Mouse (Mus musculus): ENCODE measurements around the gene Mef2d.

Gene Mef2d

DNA sequence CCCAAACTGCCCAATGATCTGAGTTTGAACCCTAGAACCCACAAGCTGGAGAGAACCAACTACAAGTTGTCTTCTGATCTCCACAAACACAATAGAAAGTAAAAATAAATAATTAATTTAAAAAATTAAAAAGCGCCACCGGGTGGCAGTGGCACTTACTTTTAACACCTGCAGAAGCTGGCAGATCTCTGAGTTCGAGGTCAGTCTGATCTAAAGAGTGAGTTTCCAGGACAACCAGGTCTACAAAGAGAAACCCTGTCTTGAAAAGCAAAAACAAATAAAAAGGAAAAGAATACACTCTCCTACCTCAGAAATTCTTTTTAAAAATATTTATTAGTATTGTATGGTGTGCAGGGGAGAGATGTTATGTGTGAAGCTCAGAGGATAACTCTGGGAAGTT is 4.4 kb upstream of the Mef2d start:
- DNase-seq (ENCODE audit: low spot score): no peak

DNA sequence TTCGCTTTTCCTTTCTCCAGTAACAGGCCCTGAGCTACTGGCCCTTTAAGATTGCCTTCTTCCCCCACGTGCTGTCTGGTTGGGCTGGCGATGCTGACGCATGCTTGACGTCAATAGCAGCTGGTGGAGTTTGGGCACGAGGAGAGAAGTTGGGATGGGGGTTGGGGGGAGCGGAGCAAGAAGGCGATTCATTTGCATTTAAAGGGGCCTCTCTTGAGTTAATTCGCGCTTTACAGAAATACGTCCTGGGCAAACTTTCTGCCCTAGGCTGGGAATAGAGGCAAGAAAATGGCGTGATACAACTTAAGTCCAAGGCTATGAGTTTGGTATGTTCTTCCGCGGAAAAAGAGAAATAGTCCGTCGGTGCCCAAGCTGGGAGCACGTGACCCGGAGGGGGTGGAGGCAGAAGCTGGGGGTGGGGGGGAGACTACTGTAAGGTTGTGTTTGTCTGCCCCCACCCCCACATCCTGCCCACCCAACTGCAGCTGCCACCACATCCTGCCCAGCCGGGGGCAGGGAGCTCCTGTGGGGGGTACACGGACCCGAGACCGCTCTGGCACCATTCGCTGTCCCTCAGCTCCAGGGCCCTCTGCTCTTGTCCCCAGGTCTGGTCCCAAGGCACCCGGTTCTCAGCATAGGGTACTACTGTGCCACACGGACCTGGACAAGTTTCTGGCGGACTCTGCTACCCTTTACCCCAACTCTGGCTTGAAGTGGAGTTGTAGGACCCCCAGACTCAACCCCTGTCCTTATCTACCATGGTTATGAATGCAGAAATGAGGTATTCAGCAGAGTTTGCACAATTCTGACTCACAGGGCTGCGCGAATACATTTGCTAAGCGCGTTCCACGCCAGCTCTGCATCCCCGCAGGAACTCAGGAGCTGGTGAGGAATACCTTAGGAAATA is 3.6 kb upstream of the Mef2d start:
- peak; percentile 82 for DNase-seq (ENCODE audit: low spot score)

DNA sequence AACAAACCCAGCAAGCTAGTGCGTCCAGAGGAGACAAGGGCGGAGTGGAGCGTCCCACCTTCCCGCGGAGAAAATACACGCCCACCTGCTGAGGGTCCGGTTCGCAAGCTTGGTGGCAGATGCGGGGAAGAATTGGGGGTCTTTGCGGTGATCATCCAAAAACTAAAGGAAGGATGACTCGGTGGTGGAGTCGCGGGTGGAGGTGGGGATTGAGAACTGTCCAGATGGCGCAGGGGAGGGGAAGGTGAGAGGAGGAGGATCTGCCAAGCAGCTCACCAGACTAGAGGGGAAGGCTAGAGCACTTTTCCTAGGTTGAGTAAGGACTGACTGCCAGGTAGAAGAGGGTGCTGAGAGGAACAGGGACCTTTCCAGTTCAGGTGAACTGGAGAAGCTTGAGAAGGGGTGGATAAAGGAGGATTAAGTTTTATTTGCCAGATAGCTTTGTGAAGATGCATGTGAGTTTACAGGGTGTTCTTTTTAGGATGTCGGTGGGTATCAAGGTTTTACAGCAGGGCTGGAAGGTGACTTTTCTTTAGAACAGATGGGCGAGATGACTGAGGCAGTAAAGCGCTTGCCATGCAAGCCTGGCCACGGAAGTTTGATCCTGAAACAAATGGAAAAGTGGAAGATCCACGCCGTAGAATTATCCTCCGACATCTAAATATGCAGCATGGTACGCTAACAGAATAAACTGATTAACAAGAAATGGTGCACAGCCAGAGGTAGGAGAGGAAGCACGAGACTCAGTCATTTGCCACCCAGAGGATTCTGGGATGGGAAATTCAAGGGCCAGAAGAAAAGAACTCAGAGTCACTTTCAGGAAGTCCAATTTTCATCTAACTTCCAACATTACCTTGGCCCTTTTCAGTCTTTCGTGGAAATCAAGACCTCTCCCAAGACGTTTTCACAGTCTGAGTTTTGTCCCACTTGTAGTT is 2.7 kb upstream of the Mef2d start:
- DNase-seq (ENCODE audit: low spot score): no peak

DNA sequence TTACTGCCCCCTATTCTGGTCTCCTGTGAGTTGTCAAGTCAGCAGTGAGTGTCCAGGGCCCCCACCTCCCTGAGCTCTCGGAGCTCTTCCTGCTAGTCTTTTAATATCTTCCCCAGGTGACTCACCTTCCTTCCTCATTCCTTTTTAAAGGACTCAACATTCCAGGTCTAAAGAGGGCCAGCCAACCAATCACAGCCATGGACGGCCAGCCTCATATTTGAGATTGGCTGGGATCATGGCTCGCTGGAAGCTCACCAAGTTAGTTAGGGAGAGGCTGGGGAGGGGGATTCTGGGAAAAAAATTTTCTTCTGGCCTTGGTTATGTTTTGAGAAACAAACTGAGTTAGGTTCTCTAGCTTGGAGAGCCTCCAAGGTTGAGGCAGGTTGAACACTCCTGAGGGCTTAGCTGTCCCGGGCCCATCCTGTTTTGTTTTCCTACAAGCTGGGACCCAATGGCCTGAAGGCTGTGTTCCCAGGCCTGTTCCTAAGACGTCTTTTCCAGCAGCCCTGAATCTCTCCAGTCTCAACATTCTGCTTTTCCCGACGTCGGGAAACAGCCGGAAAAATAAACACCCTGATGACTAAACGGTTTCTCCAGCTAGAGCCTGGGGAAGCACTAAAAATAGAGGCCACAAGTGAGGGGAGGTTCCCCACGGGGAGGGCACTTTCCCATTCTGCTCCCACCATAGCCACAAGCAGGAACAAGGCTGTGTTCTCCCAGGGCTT is 1.8 kb upstream of the Mef2d start:
- DNase-seq (ENCODE audit: low spot score): no peak

DNA sequence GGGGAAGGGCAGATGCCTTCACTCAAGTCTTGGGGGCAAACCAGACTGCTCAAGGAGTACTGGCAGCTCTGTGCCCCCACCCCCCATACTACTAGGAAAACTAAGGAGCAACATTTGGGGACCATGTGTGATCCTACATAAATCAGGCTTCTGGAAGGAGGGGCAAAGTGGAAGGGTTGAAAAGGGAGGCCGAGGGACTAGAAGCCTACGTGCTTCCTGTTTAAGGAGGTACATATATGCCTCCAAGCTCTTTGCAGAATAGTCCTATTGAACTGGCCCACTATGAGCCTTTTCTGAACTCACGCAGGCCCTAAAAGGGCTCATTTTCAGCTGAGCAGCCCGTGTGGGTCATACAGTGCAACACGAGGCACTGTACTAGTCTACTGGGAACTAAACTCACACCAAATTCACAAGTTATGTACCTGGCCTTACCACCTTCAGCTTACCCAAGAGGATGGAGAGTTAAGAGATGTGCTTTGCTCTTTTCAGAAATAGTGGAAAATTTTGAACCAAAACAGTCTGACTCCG is 1.2 kb upstream of the Mef2d start:
- no peak for DNase-seq (ENCODE audit: low spot score)

DNA sequence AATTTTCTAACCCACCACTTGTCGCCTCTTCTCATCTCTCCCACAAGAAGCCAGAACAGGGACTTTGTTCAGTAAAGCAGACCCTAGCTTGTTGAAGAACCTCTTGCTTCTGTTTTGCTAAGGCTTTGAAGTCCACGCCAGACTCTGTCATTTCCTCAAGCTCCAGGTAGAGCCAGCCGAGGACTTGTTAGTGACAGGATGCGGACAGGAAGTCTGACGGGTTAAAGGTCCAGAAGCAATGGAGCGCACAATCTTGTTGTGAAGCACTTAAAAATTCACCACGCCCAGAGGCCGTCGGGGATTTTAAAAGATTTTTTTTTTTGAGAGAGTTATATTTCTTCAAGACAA is 759 bp upstream of the Mef2d start:
- DNase-seq (ENCODE audit: low spot score): no peak

DNA sequence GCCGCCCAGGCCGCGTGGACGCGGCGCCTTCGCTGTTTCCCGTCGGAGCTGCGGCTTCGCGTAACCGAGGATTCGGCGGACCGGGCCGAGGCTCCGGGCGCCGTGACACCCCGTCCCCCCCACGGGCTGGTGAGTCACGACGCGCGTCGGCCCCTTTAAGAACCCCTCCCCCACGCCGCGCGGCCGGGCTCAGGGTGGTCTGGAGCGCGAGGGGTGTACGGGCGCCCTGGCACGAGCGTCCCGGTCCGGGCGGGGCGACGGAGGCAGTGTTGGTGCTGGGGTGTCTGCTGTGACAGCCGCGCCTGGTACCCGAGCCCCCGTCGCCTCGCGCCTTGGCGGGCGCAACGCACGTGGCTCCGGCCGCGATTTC is 359 bp downstream of the Mef2d start:
- DNase-seq (ENCODE audit: low spot score): no peak

DNA sequence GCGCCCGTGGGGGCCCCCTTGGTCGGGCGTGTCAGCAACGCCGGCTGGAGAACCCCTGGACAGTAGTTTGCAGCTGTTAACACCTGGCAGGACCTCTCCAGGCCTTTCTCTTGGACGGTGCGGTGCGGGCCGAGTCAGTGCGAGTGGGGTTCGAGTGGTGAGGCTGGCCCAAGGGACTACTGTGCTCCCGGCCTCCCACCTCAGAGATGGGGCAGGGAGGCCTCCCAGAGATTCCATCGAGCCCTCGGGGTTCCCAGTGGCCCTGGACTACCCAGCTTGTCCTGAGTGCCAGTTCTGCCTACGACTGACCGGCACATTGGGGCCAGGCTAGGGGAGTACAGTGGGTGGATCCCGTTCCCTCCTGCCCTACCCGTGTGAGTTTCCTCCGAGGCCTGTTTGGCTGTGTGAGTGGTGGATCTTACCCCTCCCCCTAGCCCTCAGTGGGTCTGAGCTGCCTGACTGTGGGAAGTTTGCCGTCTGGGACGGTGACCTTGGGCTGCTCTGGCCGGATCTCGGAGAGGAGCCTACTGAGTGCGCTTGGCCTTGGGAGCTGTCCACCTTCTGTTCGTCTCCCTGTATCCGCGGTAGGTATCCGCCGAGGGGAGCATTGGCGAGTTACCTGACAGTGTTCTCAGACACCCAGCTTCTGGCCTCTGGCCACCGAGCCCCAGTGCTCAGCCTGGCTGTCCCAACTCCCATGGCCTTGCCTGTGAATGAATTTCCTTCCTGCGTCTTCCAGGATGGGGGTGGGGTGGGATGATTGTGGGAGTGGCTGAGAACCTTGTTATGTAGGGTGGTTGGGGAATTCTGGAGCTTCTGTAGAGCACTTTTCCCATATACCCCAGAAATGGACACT is 972 bp downstream of the Mef2d start:
- no peak for DNase-seq (ENCODE audit: low spot score)

DNA sequence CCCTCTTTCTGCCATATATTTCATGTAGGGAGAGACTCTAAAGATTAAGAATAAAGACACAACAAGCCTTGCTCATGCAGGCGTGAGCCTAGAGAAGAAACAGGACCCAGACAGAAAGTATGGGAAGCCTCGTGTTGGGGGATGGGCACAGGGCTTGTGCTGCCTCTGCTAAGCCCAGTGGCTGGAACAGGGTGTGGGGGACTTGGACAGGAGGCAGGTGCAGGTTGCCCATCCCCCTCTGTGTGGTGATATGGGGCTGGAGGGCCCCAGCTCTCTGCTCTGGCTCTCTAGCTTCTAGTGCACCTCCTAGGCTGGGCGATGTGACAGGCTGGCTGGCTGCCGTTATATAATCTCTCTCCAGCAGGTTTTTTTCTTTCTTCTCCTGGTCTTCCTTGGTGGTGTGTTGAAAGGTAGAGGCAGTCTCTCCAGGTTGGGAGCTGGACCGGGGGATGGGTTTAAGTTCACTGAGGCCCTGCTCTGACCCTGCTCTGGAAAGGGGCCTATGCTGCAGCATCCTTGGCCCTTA is 1.9 kb downstream of the Mef2d start:
- DNase-seq (ENCODE audit: low spot score): no peak

DNA sequence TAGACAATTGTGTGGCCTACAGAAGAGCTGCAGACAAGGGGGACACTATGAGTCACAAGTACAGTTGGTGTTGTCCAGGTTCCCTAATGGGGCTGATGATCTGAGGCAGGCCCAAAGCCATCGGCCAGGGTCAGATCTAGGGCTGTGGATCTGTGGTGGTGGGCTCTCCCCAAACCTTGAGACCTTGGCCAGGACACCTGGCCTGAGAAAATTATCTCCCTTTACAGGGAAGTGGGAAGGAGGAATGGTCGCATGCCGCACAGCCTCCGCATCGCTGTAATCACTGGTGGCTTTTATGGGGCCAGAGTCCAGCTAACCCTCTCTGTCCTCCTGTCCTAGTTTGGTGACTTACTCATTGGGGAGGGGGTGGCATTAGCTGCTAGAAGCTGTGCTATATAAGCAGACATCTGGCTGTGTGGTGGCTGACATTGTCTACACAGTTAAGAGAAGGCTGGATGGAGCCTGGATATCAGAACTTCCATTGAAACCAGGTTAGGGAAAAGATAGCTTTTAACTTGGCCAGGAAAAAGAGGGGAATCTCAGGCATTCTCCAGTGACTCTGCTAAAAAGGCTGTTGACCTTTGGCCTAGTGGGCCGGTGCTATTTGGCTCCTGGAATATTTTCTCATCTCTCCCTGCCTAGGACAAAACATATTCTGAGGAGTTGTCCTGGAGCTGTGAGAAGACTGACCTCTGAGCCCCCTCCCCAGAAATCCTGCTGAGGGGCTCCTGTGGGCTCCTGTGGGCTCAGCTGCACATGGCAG is 2.7 kb downstream of the Mef2d start:
- DNase-seq (ENCODE audit: low spot score): no peak

DNA sequence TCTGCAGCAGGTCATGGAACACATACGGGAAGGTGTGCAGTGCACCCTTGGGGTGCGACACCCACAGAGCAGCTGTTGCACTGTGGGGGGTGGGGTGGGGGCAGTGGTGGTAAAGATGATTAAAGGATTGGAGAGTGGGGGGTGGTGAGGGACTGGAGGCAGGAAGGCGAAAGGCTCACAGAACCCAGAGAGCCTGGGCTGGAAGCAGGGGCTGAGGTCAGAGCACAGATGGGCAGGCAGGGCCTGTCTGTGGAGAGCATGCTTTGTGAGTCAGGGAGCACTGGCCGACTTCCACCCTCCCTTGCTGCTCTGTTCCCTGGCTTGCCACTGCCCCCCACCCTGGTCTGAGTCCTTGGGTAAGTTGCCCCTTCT is 3.2 kb downstream of the Mef2d start:
- DNase-seq (ENCODE audit: low spot score): no peak

DNA sequence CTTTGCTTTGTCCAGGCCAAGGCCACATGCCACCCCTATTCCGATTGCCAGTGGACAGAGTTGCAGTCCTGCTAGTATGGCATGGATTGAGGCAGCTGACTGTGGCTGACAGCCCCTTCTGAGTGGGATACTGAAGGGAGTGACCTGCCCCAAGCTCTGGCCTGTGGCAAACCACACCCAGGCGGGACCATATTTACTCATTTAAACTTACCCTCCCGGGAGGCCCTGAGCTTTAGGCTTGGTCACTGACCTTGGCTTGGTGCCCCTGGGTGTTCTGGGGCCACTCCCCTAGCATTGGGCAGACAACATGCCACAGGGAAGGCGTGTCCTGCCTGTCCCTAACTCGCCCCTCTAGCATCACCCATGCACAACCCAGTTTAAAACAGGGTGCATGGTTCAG is 3.8 kb downstream of the Mef2d start:
- DNase-seq (ENCODE audit: low spot score): no peak

DNA sequence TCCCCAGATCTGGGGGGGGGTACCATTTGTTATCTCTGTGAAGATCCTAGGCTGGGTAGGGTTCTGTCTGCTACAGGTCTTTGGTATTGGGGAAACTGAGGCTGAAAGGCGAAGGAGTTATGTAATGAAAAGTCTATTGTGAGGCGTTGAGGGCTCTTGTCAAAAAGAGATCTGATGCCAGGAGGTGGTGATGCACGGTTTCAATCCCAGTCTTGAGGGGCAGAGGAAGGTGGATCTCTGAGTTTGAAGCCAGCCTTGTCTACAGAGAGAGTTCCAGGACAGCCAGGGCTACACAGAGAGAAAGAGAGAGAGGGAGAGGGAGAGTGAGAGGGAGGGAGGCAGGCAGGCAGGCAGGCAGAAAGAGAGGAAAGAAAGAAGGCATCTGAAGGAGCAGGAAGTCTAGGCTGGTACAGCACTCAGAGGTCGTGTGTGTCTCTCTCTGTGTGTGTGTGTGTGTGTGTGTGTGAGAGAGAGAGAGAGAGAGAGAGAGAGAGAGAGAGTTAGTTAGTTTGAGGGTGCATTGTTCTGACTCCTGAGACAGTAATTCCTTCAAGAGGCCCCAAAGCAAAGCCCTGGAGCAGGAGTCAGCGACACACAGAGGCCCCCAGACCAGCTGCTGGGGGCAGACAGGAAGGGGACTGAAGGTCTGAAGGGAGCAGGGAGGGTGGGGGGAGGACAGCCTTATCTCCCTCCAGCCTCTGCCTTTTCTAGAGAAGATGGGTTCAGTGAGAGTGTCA is 4.4 kb downstream of the Mef2d start:
- no peak for DNase-seq (ENCODE audit: low spot score)

DNA sequence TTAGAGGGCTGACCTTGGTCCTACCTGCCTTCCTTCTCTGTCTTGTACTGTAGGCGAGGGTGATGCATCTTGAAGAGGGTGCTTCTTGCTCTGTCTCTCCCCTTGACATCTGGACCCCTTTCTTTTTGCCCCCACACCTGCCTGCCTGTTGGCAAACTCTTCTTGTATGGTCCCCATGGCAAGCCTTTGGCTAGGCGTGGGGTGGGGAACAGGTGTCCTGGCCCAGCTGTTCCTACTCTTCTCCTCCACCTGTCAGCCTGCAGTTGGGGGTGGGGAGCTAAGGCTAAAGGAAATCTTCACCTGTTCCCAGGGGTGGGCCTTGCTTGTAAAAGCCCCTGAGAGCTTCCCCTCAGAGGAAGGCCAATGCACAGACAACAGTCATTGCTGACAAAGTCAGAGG is 5.3 kb downstream of the Mef2d start:
- no peak for DNase-seq (ENCODE audit: low spot score)

DNA sequence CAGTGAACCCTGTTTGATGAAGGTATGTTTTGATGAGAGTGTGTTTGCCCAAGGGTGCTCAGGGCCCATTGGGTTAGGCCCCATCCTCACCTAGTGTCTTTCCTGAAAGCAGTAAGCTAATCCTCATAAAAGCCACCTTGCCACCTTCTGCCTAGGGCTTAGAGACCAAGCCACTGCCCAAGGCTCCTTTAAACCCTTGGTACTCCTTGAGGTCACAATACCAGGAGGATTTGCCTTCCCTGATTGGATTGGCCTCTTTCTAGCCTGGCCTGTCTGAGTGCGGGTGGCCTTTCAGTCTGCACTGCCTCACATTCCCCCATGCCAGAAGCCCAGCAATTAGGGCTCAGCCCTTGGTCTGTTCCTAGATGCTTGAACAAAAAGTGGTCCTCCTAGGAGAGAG is 5.7 kb downstream of the Mef2d start:
- no peak for DNase-seq (ENCODE audit: low spot score)

DNA sequence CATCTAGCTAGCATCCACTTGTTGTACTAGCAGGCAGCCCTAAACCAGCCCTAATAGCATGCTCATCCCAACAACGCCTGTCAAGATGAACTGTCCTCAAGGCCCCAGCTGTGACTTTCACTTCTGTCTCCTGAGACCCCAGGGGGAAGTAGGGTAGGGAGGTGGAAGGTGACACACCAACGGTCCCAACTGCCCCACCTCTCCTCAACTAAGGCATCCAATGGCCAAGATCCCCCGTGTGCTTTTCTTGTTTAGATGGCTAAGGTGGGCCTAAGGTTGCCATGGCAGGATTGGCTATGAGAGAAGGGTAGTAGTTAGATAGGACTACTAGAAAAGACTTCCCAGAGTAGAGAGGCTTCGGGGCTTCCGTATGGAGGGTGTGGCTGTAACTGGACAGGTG is 6.2 kb downstream of the Mef2d start:
- DNase-seq (ENCODE audit: low spot score): no peak

DNA sequence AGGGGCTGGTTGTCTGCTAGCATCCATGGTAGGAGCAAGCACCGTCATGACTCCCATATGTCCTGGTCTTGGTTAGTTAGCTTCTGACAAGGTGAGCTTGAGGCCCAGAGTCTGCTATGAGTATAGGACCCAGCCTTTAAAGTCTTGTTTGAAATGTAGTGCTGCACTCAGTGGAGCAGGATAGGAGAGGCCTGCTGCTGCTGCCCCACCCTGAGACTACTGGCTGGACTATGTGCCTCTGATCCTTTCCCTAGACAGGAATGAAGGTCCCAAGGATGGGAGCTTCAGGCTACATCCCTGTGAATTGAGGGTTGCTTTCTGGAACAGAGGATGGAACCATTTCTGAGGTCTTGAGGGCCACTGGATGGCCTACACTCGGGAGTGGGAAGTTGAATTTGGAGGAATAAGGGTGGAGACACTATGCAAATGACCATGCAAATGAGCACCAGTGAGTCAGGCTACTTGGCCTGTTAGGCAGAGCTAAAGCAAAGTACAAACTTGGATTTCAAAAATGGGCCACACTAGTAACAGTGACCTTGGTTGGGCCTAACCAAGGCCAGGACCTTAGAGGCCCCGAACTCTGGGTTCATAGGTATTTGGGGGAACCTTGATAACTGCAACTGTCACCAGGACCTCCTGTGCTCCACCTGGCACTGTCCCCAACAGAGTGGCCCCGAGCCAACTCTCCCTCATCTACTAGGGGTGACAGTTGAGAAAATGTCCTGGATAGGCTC is 6.8 kb downstream of the Mef2d start:
- DNase-seq (ENCODE audit: low spot score): no peak

DNA sequence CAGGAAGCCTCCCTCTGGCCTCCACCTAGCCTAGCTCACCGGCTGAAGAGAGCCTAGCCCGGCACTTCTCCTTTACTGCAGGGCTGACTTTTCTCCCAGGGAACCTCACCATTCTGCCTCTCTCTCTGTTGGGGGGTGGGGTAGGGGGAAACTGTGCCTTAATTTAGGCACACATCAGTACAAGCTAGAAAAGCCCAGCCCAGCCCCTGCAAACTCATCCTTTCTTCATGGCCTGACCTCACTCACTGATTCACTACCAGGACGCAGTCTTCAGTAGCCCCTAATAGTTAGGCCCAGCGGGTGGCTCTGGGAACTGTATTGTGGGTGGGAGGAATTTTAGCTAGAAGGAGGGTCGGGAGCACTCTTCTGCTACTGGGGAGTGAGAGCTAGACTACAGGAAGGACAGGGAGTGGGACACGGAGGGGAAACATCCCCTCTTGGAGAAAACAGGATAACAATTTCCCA is 7.4 kb downstream of the Mef2d start:
- no peak for DNase-seq (ENCODE audit: low spot score)

Measured in urinary bladder, postnatal 10 days (tissue).